Mouse (Mus musculus): ENCODE data around the gene Sult2b1.

Sult2b1 gene

DNA sequence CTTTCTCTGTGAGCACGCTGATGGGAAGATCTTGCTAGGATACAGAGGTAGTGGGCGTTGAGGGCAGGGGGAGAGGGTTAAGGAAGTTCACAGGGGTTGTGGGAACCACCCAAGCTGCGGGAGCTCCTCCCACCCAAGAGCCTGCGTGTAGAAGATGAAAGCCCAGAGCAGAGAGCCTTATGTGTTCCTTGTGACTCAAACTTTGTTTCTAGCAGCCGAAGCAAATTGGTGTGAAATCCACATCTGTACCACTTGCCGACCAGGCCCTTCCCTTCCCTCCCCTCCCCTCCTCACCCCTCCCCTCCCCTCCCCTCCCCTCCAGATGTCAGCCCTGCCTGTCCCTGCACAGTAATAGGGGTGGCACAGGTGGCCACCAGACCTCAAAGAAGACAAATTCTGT lies 89.4 kb downstream of the Sult2b1 start:
- peak; percentile 45 for DNase-seq (ENCODE audit: low read depth, low spot score)

DNA sequence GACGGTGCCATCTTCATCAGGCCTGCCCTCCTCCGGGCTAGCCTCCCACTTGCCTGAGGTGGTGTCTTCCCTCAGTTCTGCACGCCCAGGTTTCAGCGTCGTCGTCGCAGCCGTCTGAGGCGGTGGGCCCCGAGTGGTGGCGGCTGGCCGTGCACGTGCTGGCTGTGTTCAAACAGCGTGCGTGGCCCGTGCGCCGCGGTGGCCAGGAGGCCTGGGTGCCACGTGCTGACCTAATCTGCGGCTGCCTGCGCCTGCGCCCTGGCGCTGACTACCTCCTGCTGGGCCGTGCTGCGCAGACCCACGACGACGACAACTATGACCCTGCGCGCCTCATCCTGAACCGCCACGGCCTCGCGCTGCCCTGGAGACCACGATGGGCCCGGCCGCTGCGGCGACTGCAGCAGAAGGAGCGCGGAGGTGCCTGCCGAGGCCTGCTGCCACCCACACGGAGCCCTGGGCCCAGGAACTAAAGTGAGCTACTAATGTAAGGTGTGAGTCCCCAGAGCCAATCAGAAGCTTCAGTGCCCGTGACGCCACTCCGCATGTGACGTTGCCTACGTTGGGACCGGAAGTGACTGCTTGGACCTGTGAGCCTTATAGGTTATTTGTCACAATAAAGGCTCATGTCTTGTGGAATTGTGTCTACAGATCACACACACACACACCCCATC lies 90.4 kb downstream of the Sult2b1 start, which contains the start of gene Sec1:
Gene Sec1 (minus strand): TSS at position 482 of the 671 bp plus-strand sequence.
- DNase-seq (ENCODE audit: low read depth, low spot score), result peak; percentile 3

DNA sequence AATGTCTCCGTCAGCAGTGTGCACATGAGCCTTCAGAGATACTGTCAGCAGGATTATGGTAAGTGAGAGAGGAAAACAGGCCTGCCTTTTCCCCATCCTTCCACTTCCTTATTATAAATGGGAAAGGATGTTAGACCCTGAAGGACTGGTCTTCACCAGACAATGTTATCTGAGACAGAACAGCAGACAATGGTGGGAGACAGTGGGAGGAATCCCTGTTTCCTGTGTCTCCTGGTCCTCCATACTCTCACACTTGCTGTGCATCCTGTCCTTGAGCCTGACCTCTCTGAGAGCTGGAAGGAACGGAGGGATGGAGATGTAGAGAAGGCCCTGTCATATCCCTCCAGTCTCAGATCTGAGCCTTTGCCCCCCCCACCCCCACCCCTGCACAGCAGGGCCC lies 92.1 kb downstream of the Sult2b1 start:
- no peak for DNase-seq (ENCODE audit: low read depth, low spot score)

DNA sequence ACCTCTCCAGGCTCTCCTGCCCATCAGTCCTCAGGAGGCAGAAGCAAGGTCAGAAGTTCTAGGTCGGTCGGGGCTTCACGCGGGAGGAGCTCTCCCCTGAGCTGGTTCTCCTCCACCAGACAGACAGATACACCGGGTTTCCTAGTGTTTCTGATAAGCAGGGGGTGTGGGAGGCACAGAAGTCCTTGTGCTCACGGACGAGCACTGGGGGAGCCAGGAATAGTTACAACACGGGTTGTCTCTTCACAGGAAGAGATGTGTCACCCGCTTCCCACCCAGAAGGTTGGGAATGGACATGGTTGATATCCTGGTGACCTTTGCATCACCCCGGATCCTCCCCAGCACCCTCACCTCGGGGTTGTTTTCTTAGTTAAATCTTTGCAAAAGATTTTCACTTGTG lies 94.7 kb downstream of the Sult2b1 start:
- DNase-seq (ENCODE audit: low read depth, low spot score), result no peak

DNA sequence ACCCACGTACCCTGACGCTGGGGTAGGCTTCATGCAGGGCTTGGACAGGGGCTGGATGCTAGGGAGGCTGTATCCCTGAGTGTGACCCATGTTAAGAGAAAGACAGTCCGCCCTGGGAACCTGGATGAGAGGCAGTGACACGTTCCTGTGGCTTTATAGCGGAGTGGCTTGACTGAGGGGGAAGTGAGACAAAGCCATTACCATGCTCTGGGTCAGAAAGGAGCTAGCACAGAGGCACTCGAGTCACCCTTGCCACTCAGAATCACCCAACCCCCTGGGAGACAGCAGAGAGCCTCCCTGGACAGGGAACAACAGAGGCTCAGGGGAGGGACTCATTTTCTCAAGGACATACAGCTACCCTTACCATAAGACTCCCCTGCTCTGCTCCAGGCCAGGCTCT lies 95.4 kb downstream of the Sult2b1 start:
- peak; percentile 1 for DNase-seq (ENCODE audit: low read depth, low spot score)

DNA sequence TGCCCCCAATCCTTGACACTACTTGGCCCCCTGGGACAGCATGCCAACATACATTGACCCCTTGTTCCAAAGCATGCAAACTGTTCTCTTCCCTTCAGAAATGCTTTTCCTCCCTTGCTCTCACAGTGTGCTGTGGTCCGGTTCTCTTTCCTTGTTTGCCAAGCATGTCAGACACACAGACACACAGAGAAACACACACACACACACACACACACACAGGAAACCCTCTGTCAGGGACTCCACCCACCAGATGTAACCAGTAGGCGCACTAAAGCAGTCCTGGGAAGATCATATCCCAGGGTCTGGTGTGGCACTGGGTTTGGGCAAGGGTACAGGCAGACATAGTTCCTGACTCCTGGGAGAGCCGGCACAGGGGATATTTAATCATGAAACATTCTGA lies 97.6 kb downstream of the Sult2b1 start:
- DNase-seq (ENCODE audit: low read depth, low spot score), result peak; percentile 53

DNA sequence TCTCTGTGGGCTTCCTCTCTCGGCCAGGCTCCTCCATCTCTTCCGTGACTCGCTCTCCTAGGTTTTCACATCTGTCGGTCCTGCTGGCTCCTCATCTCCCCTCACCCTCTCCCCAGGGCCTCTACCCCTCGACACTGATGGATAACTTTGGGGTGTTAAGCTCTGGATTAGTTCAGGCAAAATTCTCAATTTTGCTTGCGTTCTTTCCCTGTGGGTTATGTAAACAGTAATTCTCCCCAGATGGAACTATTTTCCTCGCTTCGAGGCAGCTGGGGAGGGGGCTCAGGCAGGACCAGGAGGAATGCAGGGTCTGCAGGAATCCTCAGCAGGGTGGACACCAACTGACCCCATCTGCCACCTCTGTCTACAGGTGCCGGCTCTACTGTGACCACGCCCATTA lies 98.7 kb downstream of the Sult2b1 start:
- DNase-seq (ENCODE audit: low read depth, low spot score), result no peak

DNA sequence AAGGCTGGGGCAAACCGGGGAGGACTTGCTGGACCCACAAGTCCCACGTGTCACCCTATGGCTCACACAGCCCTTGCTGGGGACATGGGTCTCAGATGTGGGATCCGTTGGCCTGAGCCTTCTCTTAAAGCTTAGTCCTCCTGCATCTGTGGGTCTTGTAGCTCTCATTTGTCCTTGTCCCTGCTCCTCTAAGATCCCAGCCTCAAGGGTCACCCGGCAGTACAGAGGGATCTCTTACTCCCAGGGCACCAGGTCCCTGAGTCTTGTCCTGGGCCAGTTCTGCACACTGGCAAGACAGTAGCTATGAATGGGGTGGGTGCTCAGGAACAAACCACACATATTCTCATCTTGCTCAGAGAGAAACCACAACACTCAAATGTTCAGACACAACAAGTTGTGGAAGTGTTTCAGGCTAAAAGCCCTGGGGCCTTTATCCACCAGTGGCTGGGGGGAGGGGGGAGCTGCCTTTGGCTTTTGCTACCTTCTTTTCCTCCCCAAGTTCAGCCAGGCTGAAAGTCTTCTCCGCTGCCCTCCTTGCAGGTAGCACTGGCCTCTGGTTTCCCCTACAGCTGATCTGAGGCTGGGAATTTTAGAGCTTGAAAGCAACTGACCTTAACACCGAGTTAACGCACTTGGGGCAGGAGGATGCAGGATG lies 100.9 kb downstream of the Sult2b1 start, which contains the start of gene Ntn5:
Gene Ntn5 (plus strand): TSS at position 627 of the 655 bp plus-strand sequence.
- no peak for DNase-seq (ENCODE audit: low read depth, low spot score)

DNA sequence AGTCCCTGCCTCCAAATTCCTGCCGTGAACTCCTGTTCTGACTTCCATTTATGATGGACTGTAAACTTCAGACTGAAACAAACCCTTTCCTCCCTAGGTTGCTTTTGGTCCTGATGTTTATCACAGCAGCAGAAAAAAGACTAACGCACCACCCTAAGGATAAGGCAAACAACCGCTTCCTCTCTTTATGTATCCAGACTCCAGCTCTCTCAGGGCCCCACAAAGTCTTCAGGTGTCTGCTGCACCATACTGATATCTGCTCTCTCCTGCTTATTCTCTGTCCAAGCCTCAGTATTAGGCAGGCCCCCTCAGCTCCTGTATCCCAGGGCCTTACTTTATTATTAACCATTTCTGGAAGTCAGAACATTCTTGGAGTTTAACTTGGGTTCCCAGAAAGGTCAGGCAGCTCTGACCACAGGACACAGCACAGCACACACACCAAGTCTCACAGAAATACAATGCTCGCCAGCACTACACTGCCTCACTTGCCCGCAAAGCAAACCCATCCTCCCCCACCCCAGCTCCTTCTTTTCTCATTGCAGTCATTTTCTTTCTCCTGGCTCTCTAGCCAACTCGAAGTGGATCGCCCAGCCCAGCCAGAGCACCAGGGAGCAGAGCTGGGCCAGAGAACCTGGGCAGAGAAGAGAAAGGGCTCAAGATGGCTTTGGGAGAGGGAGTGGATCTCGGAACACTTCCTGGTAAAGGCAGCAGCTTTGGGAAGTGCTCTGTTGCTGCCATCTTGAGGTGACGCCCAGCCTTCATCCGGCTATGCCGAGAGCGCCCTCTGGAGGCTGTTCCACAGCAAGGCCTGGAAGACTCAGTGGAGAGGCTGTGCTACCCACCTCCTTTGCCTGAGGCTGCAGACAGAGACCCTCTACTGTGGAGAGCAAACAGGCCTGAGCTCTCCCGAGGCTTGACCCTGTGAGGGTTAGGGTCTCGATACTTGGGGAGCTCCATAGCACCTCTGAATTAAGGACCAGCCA lies 102.0 kb downstream of the Sult2b1 start:
- peak; percentile 94 for DNase-seq (ENCODE audit: low read depth, low spot score)

DNA sequence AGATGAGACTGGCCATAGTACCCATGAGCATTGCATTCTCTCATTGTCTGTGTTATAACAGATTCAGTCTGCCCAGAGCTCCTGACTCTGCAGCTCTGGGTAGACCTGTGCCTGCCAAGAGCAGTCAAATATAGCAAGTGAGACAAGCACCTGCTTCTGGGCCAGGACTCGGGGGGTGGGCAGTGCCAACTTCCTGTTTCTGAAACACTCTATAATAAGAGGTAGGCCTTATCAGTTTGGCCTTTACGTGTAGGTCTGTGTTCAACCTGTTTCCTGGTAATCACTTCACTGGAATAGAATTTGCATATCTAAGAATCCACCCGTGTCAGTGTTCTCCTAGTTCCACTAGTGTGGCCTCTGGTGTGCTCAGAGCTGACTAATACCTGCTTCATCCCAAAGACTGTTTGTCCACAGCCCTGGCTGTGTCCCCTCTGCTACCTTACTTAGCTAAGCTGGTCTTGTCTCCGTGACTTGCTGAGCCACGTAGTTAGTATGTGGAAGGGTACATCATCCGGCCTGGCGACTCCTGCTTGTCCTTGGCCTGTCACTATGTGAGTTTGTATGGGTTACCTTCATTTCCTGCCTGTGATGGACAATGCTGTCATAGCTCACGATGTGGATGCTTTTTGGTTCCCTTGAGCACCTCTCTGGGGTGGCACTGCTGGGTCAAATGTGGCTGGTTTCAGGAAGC lies 103.3 kb downstream of the Sult2b1 start:
- DNase-seq (ENCODE audit: low read depth, low spot score), result peak; percentile 63

Data from CD4-positive, CD25-positive, alpha-beta regulatory T cell, adult 2 months (primary cell).